Mouse (Mus musculus): ENCODE data around the gene Erich6b. TPM values are rescaled to one million over a fixed set of nuclear protein-coding genes. Genes with fewer than 3 reads are reported as not detected.

Erich6b gene
- not detected in 2 replicates for polyA plus RNA-seq (2016; fragmentation: Nextera tagmentation; extraction: Ambion mirVana)

GRCm38 (mm10) chr14:75642080-75642479, at the start of gene Erich6b:
Gene Erich6b, plus strand, starts transcription at chr14:75642259.
- no peak for ATAC-seq (ENCODE audit: insufficient number of reproducible peaks, insufficient read depth, low FRiP score, low TSS enrichment, low read depth)

GRCm38 (mm10) chr14:75592978-75593377, 49.1 kb upstream of the Erich6b start, which contains the start of gene Spert:
Gene Spert, minus strand, starts transcription at chr14:75593116.
- WGBS: 75% methylated on average over 3 of the region's 3 CpGs
- H3K36me3 ChIP-seq: no peaks in the 10 kb centered on the region

More at GRCm38 (mm10) chr14:75642080-75642479, at the start of gene Erich6b:
- Histone ChIP-seq H3K27ac (peak within 1 kb of the TSS; percentile 54; the same call in 1 of the 2 replicates), H3K4me3 (replicated peaks) (no peak within 1 kb of the TSS), H3K4me2 (no peak within 1 kb of the TSS), H3K36me3 (no peaks in the 10 kb centered on the region), H3K27me3 (no peaks in the 10 kb centered on the region), H3K9me3 (no peaks in the 10 kb centered on the region), H3K9ac (replicated peaks) (no peak within 1 kb of the TSS), H3K4me1 (replicated peaks) (0 out of 2 replicates have a peak, but pooled peaks cover 11% of the 10 kb centered on the region)
- WGBS: 84% methylated on average over 8 of the region's 8 CpGs

GRCm38 (mm10) chr14:75609176-75609575, 32.9 kb upstream of the Erich6b start:
- Histone ChIP-seq H3K4me2 (no peak overlapping the region), H3K9ac (replicated peaks) (no peak overlapping the region), H3K36me3 (no peaks in the 10 kb centered on the region), H3K4me3 (replicated peaks) (no peak overlapping the region), H3K27me3 (no peaks in the 10 kb centered on the region), H3K4me1 (replicated peaks) (no peaks in the 10 kb centered on the region; the same call in 1 of the 2 replicates), H3K9me3 (no peaks in the 10 kb centered on the region), H3K27ac (no peak overlapping the region)
- WGBS: 90% methylated on average over 2 of the region's 2 CpGs
- no peak for ATAC-seq (ENCODE audit: insufficient number of reproducible peaks, insufficient read depth, low FRiP score, low TSS enrichment, low read depth)

More at GRCm38 (mm10) chr14:75592978-75593377, 49.1 kb upstream of the Erich6b start, which contains the start of gene Spert:
- H3K27ac ChIP-seq: no peak within 1 kb of the TSS
- no peak within 1 kb of the TSS for H3K4me3 ChIP-seq (replicated peaks)
- ATAC-seq (ENCODE audit: insufficient number of reproducible peaks, insufficient read depth, low FRiP score, low TSS enrichment, low read depth): no peak
- H3K9ac ChIP-seq (replicated peaks): no peak within 1 kb of the TSS
- no peaks in the 10 kb centered on the region for H3K27me3 ChIP-seq
- H3K4me1 ChIP-seq (replicated peaks): no peaks in the 10 kb centered on the region
- H3K9me3 ChIP-seq: no peaks in the 10 kb centered on the region
- H3K4me2 ChIP-seq: no peak within 1 kb of the TSS

GRCm38 (mm10) chr14:75616375-75616774, 25.7 kb upstream of the Erich6b start:
- WGBS: 70% methylated on average over 6 of the region's 6 CpGs
- Histone ChIP-seq H3K4me2 (no peak overlapping the region), H3K27me3 (no peaks in the 10 kb centered on the region), H3K9ac (replicated peaks) (no peak overlapping the region), H3K4me1 (replicated peaks) (no peaks in the 10 kb centered on the region), H3K27ac (no peak overlapping the region), H3K4me3 (replicated peaks) (no peak overlapping the region), H3K9me3 (no peaks in the 10 kb centered on the region), H3K36me3 (no peaks in the 10 kb centered on the region)
- no peak for ATAC-seq (ENCODE audit: insufficient number of reproducible peaks, insufficient read depth, low FRiP score, low TSS enrichment, low read depth)

GRCm38 (mm10) chr14:75622984-75623383, 19.1 kb upstream of the Erich6b start:
- Histone ChIP-seq H3K27me3 (no peaks in the 10 kb centered on the region), H3K4me3 (replicated peaks) (no peak overlapping the region), H3K9ac (replicated peaks) (no peak overlapping the region), H3K9me3 (no peaks in the 10 kb centered on the region), H3K4me1 (replicated peaks) (no peaks in the 10 kb centered on the region), H3K36me3 (no peaks in the 10 kb centered on the region), H3K27ac (no peak overlapping the region), H3K4me2 (no peak overlapping the region)
- no peak for ATAC-seq (ENCODE audit: insufficient number of reproducible peaks, insufficient read depth, low FRiP score, low TSS enrichment, low read depth)
- 68% methylated on average over 7 of the region's 7 CpGs for WGBS

GRCm38 (mm10) chr14:75628870-75629269, 13.2 kb upstream of the Erich6b start:
- H3K27me3 ChIP-seq: no peaks in the 10 kb centered on the region
- H3K27ac ChIP-seq: no peak overlapping the region
- H3K9ac ChIP-seq (replicated peaks): no peak overlapping the region
- no peaks in the 10 kb centered on the region for H3K4me1 ChIP-seq (replicated peaks)
- no peak overlapping the region for H3K4me2 ChIP-seq
- no peak for ATAC-seq (ENCODE audit: insufficient number of reproducible peaks, insufficient read depth, low FRiP score, low TSS enrichment, low read depth)
- no peak overlapping the region for H3K4me3 ChIP-seq (replicated peaks)
- 92% methylated on average over 8 of the region's 8 CpGs for WGBS
- H3K9me3 ChIP-seq: no peaks in the 10 kb centered on the region
- no peaks in the 10 kb centered on the region for H3K36me3 ChIP-seq

GRCm38 (mm10) chr14:75635350-75635749, 6.7 kb upstream of the Erich6b start:
- no peak overlapping the region for H3K4me3 ChIP-seq (replicated peaks)
- no peaks in the 10 kb centered on the region for H3K36me3 ChIP-seq
- peaks cover 16% of the 10 kb centered on the region for H3K4me1 ChIP-seq (replicated peaks)
- H3K27ac ChIP-seq: peak overlapping the region; percentile 64
- ATAC-seq (ENCODE audit: insufficient number of reproducible peaks, insufficient read depth, low FRiP score, low TSS enrichment, low read depth): no peak
- H3K9ac ChIP-seq (replicated peaks): no peak overlapping the region
- no peaks in the 10 kb centered on the region for H3K9me3 ChIP-seq
- no peak overlapping the region for H3K4me2 ChIP-seq
- 65% methylated on average over 12 of the region's 12 CpGs for WGBS
- no peaks in the 10 kb centered on the region for H3K27me3 ChIP-seq

- H3K27ac ChIP-seq: peak overlapping the region; percentile 67
- H3K9me3 ChIP-seq: no peaks in the 10 kb centered on the region
Measured at GRCm38 (mm10) chr14:75636107-75636506, 6.0 kb upstream of the Erich6b start.

GRCm38 (mm10) chr14:75637641-75638040, 4.4 kb upstream of the Erich6b start:
- WGBS: 84% methylated on average over 4 of the region's 4 CpGs
- no peak overlapping the region for H3K4me3 ChIP-seq (replicated peaks)
- no peaks in the 10 kb centered on the region for H3K9me3 ChIP-seq
- H3K9ac ChIP-seq (replicated peaks): no peak overlapping the region
- no peak overlapping the region for H3K4me2 ChIP-seq
- peaks cover 24% of the 10 kb centered on the region for H3K4me1 ChIP-seq (replicated peaks)
- no peak for ATAC-seq (ENCODE audit: insufficient number of reproducible peaks, insufficient read depth, low FRiP score, low TSS enrichment, low read depth)
- H3K36me3 ChIP-seq: no peaks in the 10 kb centered on the region
- H3K27ac ChIP-seq: no peak overlapping the region
- no peaks in the 10 kb centered on the region for H3K27me3 ChIP-seq

More at GRCm38 (mm10) chr14:75636107-75636506, 6.0 kb upstream of the Erich6b start:
- 27% methylated on average over 7 of the region's 7 CpGs for WGBS
- Histone ChIP-seq H3K4me3 (replicated peaks) (no peak overlapping the region), H3K27me3 (no peaks in the 10 kb centered on the region), H3K4me2 (0 out of 2 replicates have a peak overlapping the region, but pooled peaks have one; percentile 10), H3K36me3 (no peaks in the 10 kb centered on the region), H3K9ac (replicated peaks) (no peak overlapping the region), H3K4me1 (replicated peaks) (peaks cover 16% of the 10 kb centered on the region)
- peak; percentile 71; the same call in 1 of the 2 replicates for ATAC-seq (ENCODE audit: insufficient number of reproducible peaks, insufficient read depth, low FRiP score, low TSS enrichment, low read depth)

- no peak overlapping the region for H3K9ac ChIP-seq (replicated peaks)
- no peak overlapping the region for H3K4me2 ChIP-seq
- no peak overlapping the region for H3K27ac ChIP-seq
- H3K9me3 ChIP-seq: no peaks in the 10 kb centered on the region
- ATAC-seq (ENCODE audit: insufficient number of reproducible peaks, insufficient read depth, low FRiP score, low TSS enrichment, low read depth): no peak
- H3K4me1 ChIP-seq (replicated peaks): peaks cover 20% of the 10 kb centered on the region
- H3K27me3 ChIP-seq: no peaks in the 10 kb centered on the region
- no peak overlapping the region for H3K4me3 ChIP-seq (replicated peaks)
- 95% methylated on average over 2 of the region's 2 CpGs for WGBS
- H3K36me3 ChIP-seq: no peaks in the 10 kb centered on the region
Measured at GRCm38 (mm10) chr14:75640846-75641245, 1.2 kb upstream of the Erich6b start.

GRCm38 (mm10) chr14:75641369-75641768, 690 bp upstream of the Erich6b start:
- Histone ChIP-seq H3K27ac (no peak overlapping the region), H3K9me3 (no peaks in the 10 kb centered on the region), H3K27me3 (no peaks in the 10 kb centered on the region), H3K9ac (replicated peaks) (no peak overlapping the region), H3K4me2 (no peak overlapping the region), H3K4me1 (replicated peaks) (peaks cover 15% of the 10 kb centered on the region; the same call in 1 of the 2 replicates), H3K4me3 (replicated peaks) (no peak overlapping the region), H3K36me3 (no peaks in the 10 kb centered on the region)
- WGBS: 52% methylated on average over 6 of the region's 6 CpGs
- ATAC-seq (ENCODE audit: insufficient number of reproducible peaks, insufficient read depth, low FRiP score, low TSS enrichment, low read depth): no peak

GRCm38 (mm10) chr14:75645461-75645860, 3.4 kb downstream of the Erich6b start:
- no peak overlapping the region for H3K9ac ChIP-seq (replicated peaks)
- H3K4me1 ChIP-seq (replicated peaks): 0 out of 2 replicates have a peak, but pooled peaks cover 11% of the 10 kb centered on the region
- ATAC-seq (ENCODE audit: insufficient number of reproducible peaks, insufficient read depth, low FRiP score, low TSS enrichment, low read depth): no peak
- no peaks in the 10 kb centered on the region for H3K27me3 ChIP-seq
- 88% methylated on average over 7 of the region's 7 CpGs for WGBS
- H3K4me3 ChIP-seq (replicated peaks): no peak overlapping the region
- no peaks in the 10 kb centered on the region for H3K36me3 ChIP-seq
- no peaks in the 10 kb centered on the region for H3K9me3 ChIP-seq
- no peak overlapping the region for H3K4me2 ChIP-seq
- no peak overlapping the region for H3K27ac ChIP-seq

Data from limb, embryonic 12.5 days (tissue).